Mouse (Mus musculus): ENCODE data around the gene Timm8a1. TPM values are rescaled to one million over a fixed set of nuclear protein-coding genes. Genes with fewer than 3 reads are reported as not detected.

Timm8a1 gene
- polyA plus RNA-seq, 1 experiment from 2014 or later = 38.1 TPM

GRCm38 (mm10) chrX:134507977-134508376 is 33.7 kb downstream of the Timm8a1 start:
- H3K9me3 ChIP-seq = no peaks in the 10 kb centered on the region
- no peak for ATAC-seq (replicated peaks)
- H3K27me3 ChIP-seq (replicated peaks) = no peaks in the 10 kb centered on the region
- H3K4me2 ChIP-seq = no peak overlapping the region
- H3K9ac ChIP-seq = no peak overlapping the region
- no peaks in the 10 kb centered on the region for H3K4me1 ChIP-seq
- H3K4me3 ChIP-seq = no peak overlapping the region
- no peak overlapping the region for H3K27ac ChIP-seq
- H3K36me3 ChIP-seq (replicated peaks) = no peaks in the 10 kb centered on the region
- 66% methylated on average over 6 of the region's 6 CpGs for WGBS

- ATAC-seq (replicated peaks) = no peak
- WGBS = 86% methylated on average over 8 of the region's 8 CpGs
- H3K36me3 ChIP-seq (replicated peaks) = no peaks in the 10 kb centered on the region
Measured at GRCm38 (mm10) chrX:134500651-134501050, 41.0 kb downstream of the Timm8a1 start.

More at GRCm38 (mm10) chrX:134500651-134501050, 41.0 kb downstream of the Timm8a1 start:
- Histone ChIP-seq H3K4me3 (no peak overlapping the region), H3K27ac (no peak overlapping the region), H3K9me3 (no peaks in the 10 kb centered on the region), H3K9ac (no peak overlapping the region), H3K4me1 (no peaks in the 10 kb centered on the region), H3K27me3 (replicated peaks) (no peaks in the 10 kb centered on the region), H3K4me2 (no peak overlapping the region)

Other genes with a start within 250 kb of the Timm8a1 start
- gene Tmem35a, start 246.6 kb downstream of the Timm8a1 start, polyA plus RNA-seq (2015; fragmentation: Nextera tagmentation; extraction: Ambion mirVana) = 116 and 120 TPM in 2 replicates
- gene Cenpi, start 233.8 kb downstream of the Timm8a1 start, polyA plus RNA-seq (2015; fragmentation: Nextera tagmentation; extraction: Ambion mirVana) = 5.2 and 6.3 TPM in 2 replicates
- gene Drp2, start 137.3 kb downstream of the Timm8a1 start, polyA plus RNA-seq (2015; fragmentation: Nextera tagmentation; extraction: Ambion mirVana) = 23.1 and 27.0 TPM in 2 replicates
- 0.31 and 0.41 TPM in 2 replicates for gene Taf7l, start 65.4 kb downstream of the Timm8a1 start, polyA plus RNA-seq (2015; fragmentation: Nextera tagmentation; extraction: Ambion mirVana)
- 0.75 and 0.77 TPM in 2 replicates for gene Btk, start 41.7 kb upstream of the Timm8a1 start, polyA plus RNA-seq (2015; fragmentation: Nextera tagmentation; extraction: Ambion mirVana)
- 155 and 158 TPM in 2 replicates for gene Rpl36a, start 43.8 kb upstream of the Timm8a1 start, polyA plus RNA-seq (2015; fragmentation: Nextera tagmentation; extraction: Ambion mirVana)
- 3.7 and 6.2 TPM in 2 replicates for gene Gla, start 59.3 kb upstream of the Timm8a1 start, polyA plus RNA-seq (2015; fragmentation: Nextera tagmentation; extraction: Ambion mirVana)
- gene Hnrnph2, start 59.3 kb upstream of the Timm8a1 start, polyA plus RNA-seq (2015; fragmentation: Nextera tagmentation; extraction: Ambion mirVana) = 145 and 146 TPM in 2 replicates
- gene Armcx4, start 144.7 kb upstream of the Timm8a1 start, polyA plus RNA-seq (2015; fragmentation: Nextera tagmentation; extraction: Ambion mirVana) = 6.8 and 7.0 TPM in 2 replicates
- 85.2 and 89.1 TPM in 2 replicates for gene Armcx1, start 176.1 kb upstream of the Timm8a1 start, polyA plus RNA-seq (2015; fragmentation: Nextera tagmentation; extraction: Ambion mirVana)
- gene Armcx6, start 209.6 kb upstream of the Timm8a1 start, polyA plus RNA-seq (2015; fragmentation: Nextera tagmentation; extraction: Ambion mirVana) = 44.8 and 52.8 TPM in 2 replicates
- 71.3 and 73.2 TPM in 2 replicates for gene Armcx3, start 214.7 kb upstream of the Timm8a1 start, polyA plus RNA-seq (2015; fragmentation: Nextera tagmentation; extraction: Ambion mirVana)

All from midbrain, embryonic 15.5 days (tissue).